Mouse (Mus musculus) liver, adult 2 months (tissue): ENCODE data around the gene Spata13.
A peak's percentile ranks its signal among the peaks of the same experiment; 100 is the strongest.

ENCODE experiments used
- CTCF ChIP-seq: fragments of 200-500 bp; IDR thresholded peaks from 2 replicates; pipeline ENCODE4 v1.5.1; 2011; ENCODE audit warnings: low read depth, low read length, control low read depth
- POLR2A ChIP-seq: fragments of 200-500 bp; IDR thresholded peaks from 2 replicates; pipeline ENCODE4 v1.6.1; 2011; ENCODE audit warnings: low read length, control low read depth; ENCODE audit not compliant: insufficient read depth; ENCODE audit errors: extremely low read depth

DNA sequence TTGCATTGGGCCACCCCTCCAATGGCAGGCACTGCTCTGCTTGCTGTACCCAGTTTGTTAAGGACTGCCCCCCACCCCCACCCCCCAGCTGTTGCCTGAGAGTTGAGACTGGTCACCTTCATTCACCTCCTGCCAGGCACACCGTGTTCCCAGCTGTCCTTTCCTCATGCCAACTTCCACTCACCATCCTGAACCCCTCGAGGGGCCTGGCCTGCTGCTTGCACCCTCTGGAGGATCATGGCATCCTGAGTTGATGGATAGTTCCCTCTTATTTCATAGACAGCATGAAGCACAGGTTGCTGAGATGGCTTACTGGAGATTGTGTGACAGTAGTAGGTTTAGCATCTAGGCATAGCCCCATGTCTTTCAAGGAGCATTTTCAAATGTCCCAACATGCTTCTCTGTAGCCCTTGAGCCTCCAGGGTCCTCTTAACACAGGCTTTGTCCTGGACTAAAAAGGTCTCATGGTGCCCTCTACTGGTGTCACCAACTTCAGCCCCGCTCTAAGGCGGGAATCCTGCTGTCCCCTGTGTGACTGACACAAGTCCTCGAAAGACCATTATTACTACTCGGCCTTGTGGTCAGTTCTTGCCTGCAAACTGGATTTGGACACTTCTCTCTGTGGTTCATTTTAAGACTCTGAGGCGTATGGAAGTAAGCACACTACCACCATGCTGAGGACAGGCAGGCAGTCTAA is 54.9 kb downstream of the Spata13 start:
- TF ChIP-seq CTCF, result peak; percentile 84
- TF ChIP-seq POLR2A, result no peak
